Mouse (Mus musculus): ENCODE data around the gene Srgap3. TPM values are rescaled to one million over a fixed set of nuclear protein-coding genes. Genes with fewer than 3 reads are reported as not detected.

The Srgap3 gene
- polyA plus RNA-seq, 1 experiment: 91.4 TPM

- Histone ChIP-seq H3K27ac (ENCODE audit: insufficient read depth, low read length) (no peak overlapping the region), H3K4me1 (ENCODE audit: control insufficient read depth, insufficient read depth, low read length) (peaks cover 6% of the 10 kb centered on the region), H3K4me3 (ENCODE audit: insufficient read depth, low read length) (no peak overlapping the region)
- no peak for TF ChIP-seq POLR2A (IDR thresholded peaks at IDR 0.05; ENCODE audit: extremely low read depth, insufficient read depth, low read length)
These were observed 27.0 kb upstream of the Srgap3 start for GRCm38 (mm10) chr6:112973786-112974720.

- Histone ChIP-seq H3K4me1 (ENCODE audit: control insufficient read depth, insufficient read depth, low read length) (peaks cover 6% of the 10 kb centered on the region), H3K4me3 (ENCODE audit: insufficient read depth, low read length) (no peak overlapping the region), H3K27ac (ENCODE audit: insufficient read depth, low read length) (no peak overlapping the region)
- TF ChIP-seq POLR2A (IDR thresholded peaks at IDR 0.05; ENCODE audit: extremely low read depth, insufficient read depth, low read length): no peak
- TF ChIP-seq CTCF (IDR thresholded peaks at IDR 0.05; ENCODE audit: extremely low read depth, insufficient read depth, low read length): no peak
These were observed 26.0 kb upstream of the Srgap3 start for GRCm38 (mm10) chr6:112972858-112973631.

- no peak overlapping the region for H3K27ac ChIP-seq (ENCODE audit: insufficient read depth, low read length)
- no peak overlapping the region for H3K4me3 ChIP-seq (ENCODE audit: insufficient read depth, low read length)
- peaks cover 6% of the 10 kb centered on the region for H3K4me1 ChIP-seq (ENCODE audit: control insufficient read depth, insufficient read depth, low read length)
- TF ChIP-seq CTCF (IDR thresholded peaks at IDR 0.05; ENCODE audit: extremely low read depth, insufficient read depth, low read length) (no peak), POLR2A (IDR thresholded peaks at IDR 0.05; ENCODE audit: extremely low read depth, insufficient read depth, low read length) (no peak)
These were observed 25.1 kb upstream of the Srgap3 start for GRCm38 (mm10) chr6:112972127-112972526.

- Histone ChIP-seq H3K4me3 (ENCODE audit: insufficient read depth, low read length) (no peak overlapping the region), H3K4me1 (ENCODE audit: control insufficient read depth, insufficient read depth, low read length) (peaks cover 6% of the 10 kb centered on the region), H3K27ac (ENCODE audit: insufficient read depth, low read length) (no peak overlapping the region)
- no peak for TF ChIP-seq POLR2A (IDR thresholded peaks at IDR 0.05; ENCODE audit: extremely low read depth, insufficient read depth, low read length)
- TF ChIP-seq CTCF (IDR thresholded peaks at IDR 0.05; ENCODE audit: extremely low read depth, insufficient read depth, low read length): no peak
These were observed 24.2 kb upstream of the Srgap3 start for GRCm38 (mm10) chr6:112971116-112971768.

DNA sequence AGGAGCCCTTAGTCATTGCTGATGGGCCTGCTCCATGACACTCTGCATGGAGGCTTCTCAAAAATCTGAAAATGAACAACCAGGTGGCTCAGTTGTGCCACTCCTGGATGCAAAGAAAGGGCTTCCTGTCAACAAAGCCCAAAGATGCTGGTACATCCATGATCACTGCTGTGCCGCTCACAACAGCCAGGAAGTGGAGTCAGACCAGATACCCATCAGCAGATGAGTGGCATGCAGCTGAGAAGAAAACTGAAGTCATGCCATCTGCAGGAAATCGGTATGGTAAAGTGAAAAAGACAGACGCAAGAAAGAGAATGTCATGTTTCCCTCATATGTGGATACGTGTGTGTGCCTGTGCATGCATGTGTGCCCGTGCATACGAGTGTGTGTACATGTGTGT, 20.3 kb upstream of the Srgap3 start:
- Histone ChIP-seq H3K27ac (ENCODE audit: insufficient read depth, low read length) (no peak overlapping the region), H3K4me1 (ENCODE audit: control insufficient read depth, insufficient read depth, low read length) (peaks cover 2% of the 10 kb centered on the region; the same call in 1 of the 2 replicates), H3K4me3 (ENCODE audit: insufficient read depth, low read length) (no peak overlapping the region)
- TF ChIP-seq CTCF (IDR thresholded peaks at IDR 0.05; ENCODE audit: extremely low read depth, insufficient read depth, low read length) (no peak), POLR2A (IDR thresholded peaks at IDR 0.05; ENCODE audit: extremely low read depth, insufficient read depth, low read length) (no peak)

GRCm38 (mm10) chr6:112958360-112958759, 11.3 kb upstream of the Srgap3 start:
- no peak overlapping the region for H3K27ac ChIP-seq (ENCODE audit: insufficient read depth, low read length)
- H3K4me1 ChIP-seq (ENCODE audit: control insufficient read depth, insufficient read depth, low read length): no peaks in the 10 kb centered on the region
- TF ChIP-seq CTCF (IDR thresholded peaks at IDR 0.05; ENCODE audit: extremely low read depth, insufficient read depth, low read length): no peak
- no peak for TF ChIP-seq POLR2A (IDR thresholded peaks at IDR 0.05; ENCODE audit: extremely low read depth, insufficient read depth, low read length)
- no peak overlapping the region for H3K4me3 ChIP-seq (ENCODE audit: insufficient read depth, low read length)

GRCm38 (mm10) chr6:112957583-112958280, 10.7 kb upstream of the Srgap3 start:
- TF ChIP-seq POLR2A (IDR thresholded peaks at IDR 0.05; ENCODE audit: extremely low read depth, insufficient read depth, low read length) (no peak), CTCF (IDR thresholded peaks at IDR 0.05; ENCODE audit: extremely low read depth, insufficient read depth, low read length) (no peak)
- Histone ChIP-seq H3K27ac (ENCODE audit: insufficient read depth, low read length) (no peak overlapping the region), H3K4me1 (ENCODE audit: control insufficient read depth, insufficient read depth, low read length) (no peaks in the 10 kb centered on the region), H3K4me3 (ENCODE audit: insufficient read depth, low read length) (no peak overlapping the region)

- Histone ChIP-seq H3K4me3 (ENCODE audit: insufficient read depth, low read length) (no peak overlapping the region), H3K27ac (ENCODE audit: insufficient read depth, low read length) (no peak overlapping the region), H3K4me1 (ENCODE audit: control insufficient read depth, insufficient read depth, low read length) (no peaks in the 10 kb centered on the region)
- TF ChIP-seq POLR2A (IDR thresholded peaks at IDR 0.05; ENCODE audit: extremely low read depth, insufficient read depth, low read length): no peak
- no peak for TF ChIP-seq CTCF (IDR thresholded peaks at IDR 0.05; ENCODE audit: extremely low read depth, insufficient read depth, low read length)
These were observed 8.7 kb upstream of the Srgap3 start for GRCm38 (mm10) chr6:112955773-112956172.

DNA sequence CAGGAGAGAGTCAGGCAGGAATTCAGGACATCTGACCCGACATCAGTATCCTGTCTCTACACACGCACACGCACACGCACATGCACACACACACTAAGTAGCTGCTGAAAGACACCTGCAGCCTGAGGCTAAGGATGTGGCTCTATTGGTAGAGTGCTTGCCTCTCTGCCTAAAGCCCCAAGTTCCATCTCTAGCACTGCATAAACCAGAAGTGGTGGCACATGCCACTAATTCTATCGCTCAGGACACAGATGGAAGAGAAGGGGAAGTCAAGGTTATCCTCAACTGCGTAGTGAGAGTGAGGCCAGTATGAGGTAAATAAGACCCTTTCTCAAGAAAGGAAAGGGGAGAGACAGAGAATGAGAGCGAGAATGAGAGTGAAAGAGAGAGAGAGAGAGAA, 6.8 kb upstream of the Srgap3 start:
- no peak for TF ChIP-seq POLR2A (IDR thresholded peaks at IDR 0.05; ENCODE audit: extremely low read depth, insufficient read depth, low read length)
- no peak for TF ChIP-seq CTCF (IDR thresholded peaks at IDR 0.05; ENCODE audit: extremely low read depth, insufficient read depth, low read length)
- Histone ChIP-seq H3K4me1 (ENCODE audit: control insufficient read depth, insufficient read depth, low read length) (no peaks in the 10 kb centered on the region), H3K27ac (ENCODE audit: insufficient read depth, low read length) (no peak overlapping the region), H3K4me3 (ENCODE audit: insufficient read depth, low read length) (no peak overlapping the region)
